Mouse (Mus musculus) macrophage (primary cell): ENCODE results near the gene Mfn1. TPM values are rescaled to one million over a fixed set of nuclear protein-coding genes. Genes with fewer than 3 reads are reported as not detected.

Source experiments
- H3K27ac ChIP-seq: fragments of 350-480 bp; formaldehyde crosslinking; 2 replicates; pipeline ENCODE4 v1.9.0; 2021
- H3K36me3 ChIP-seq: fragments of 350-480 bp; formaldehyde crosslinking; 2 replicates; pipeline ENCODE4 v1.9.0; 2021; ENCODE audit errors: inconsistent target
- H3K4me3 ChIP-seq: fragments of 350-480 bp; formaldehyde crosslinking; 2 replicates; pipeline ENCODE4 v1.9.0; 2021; ENCODE audit errors: inconsistent target
- H3K79me2 ChIP-seq: fragments of 350-480 bp; formaldehyde crosslinking; 2 replicates; pipeline ENCODE4 v1.9.0; 2021; ENCODE audit errors: inconsistent target
- WGBS: methylation state at CpG from one replicate; pipeline ENCODE4 v1.1.7; 2026; ENCODE audit warnings: inconsistent platforms; ENCODE audit not compliant: missing documents; 5-methylcytosine and 5-hydroxymethylcytosine counted together
- polyA plus RNA-seq: library from polyadenylated mRNA; stranded (reverse); fragments of 250-400 nt; gene quantifications from 3 replicates; pipeline ENCODE4 v1.2.4, GENCODE M21; 2018; ENCODE audit warnings: inconsistent platforms

Gene Mfn1
- polyA plus RNA-seq, 1 experiment from 2014 or later: 33.6 TPM

- H3K27ac ChIP-seq: no peak overlapping the region
- WGBS: 100% methylated on average over 1 of the region's 1 CpGs
Measured at GRCm38 (mm10) chr3:32553061-32553460, 23.8 kb downstream of the Mfn1 start.

GRCm38 (mm10) chr3:32563401-32563800, 34.1 kb downstream of the Mfn1 start:
- Histone ChIP-seq H3K4me3 (no peak overlapping the region), H3K79me2 (no peaks in the 10 kb centered on the region), H3K27ac (no peak overlapping the region), H3K36me3 (peaks cover 37% of the 10 kb centered on the region)
- WGBS: 97% methylated on average over 6 of the region's 6 CpGs

More at GRCm38 (mm10) chr3:32553061-32553460, 23.8 kb downstream of the Mfn1 start:
- Histone ChIP-seq H3K36me3 (peaks cover 11% of the 10 kb centered on the region), H3K79me2 (no peaks in the 10 kb centered on the region), H3K4me3 (no peak overlapping the region)

DNA sequence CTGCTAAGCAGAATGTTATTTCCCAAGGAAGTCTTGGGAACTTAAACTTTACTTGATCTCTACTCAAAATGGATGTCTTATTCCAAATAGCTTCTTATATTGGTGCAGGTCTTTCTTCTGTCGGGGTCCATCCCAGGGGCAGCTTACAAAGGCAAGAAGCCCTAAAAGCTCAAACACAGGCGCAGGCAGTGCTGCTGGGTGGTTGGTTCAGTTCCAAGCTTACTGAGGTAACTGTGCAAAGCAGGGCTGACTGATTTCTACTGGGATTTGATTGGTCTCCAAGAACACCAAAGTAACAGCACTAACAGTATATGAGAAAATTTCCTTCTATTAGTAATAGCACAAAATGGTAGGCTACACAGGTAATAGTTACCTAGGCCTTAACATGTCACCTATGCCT, 43.8 kb downstream of the Mfn1 start:
- H3K27ac ChIP-seq: no peak overlapping the region
- H3K36me3 ChIP-seq: peaks cover 46% of the 10 kb centered on the region; the same call in 1 of the 2 replicates
- no peak overlapping the region for H3K4me3 ChIP-seq
- no peaks in the 10 kb centered on the region for H3K79me2 ChIP-seq
- WGBS: 84% methylated on average over 2 of the region's 2 CpGs

GRCm38 (mm10) chr3:32573881-32574280, 44.6 kb downstream of the Mfn1 start:
- WGBS: 90% methylated on average over 8 of the region's 9 CpGs
- peaks cover 38% of the 10 kb centered on the region; the same call in 1 of the 2 replicates for H3K36me3 ChIP-seq
- H3K4me3 ChIP-seq: no peak overlapping the region
- no peaks in the 10 kb centered on the region for H3K79me2 ChIP-seq
- no peak overlapping the region for H3K27ac ChIP-seq

DNA sequence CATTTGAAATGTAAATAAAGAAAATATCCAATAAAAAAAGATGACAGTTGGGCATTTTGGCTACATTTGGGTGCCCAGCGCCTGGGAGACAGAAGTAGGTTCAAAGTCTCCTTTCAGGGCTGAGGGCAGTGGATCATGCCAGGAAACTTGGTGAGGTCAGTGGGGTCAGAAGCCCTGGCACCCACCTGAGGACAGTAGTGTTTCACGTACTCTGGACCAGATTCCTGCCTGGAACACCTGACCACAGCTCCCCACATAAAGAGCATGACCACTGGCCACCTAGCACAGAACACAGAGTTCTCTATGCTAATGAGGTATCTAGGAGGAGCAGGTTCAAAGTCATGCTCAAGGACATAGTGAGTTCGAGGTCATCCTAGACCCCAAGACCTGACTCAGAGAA, 45.9 kb downstream of the Mfn1 start:
- H3K36me3 ChIP-seq: peaks cover 29% of the 10 kb centered on the region; the same call in 1 of the 2 replicates

GRCm38 (mm10) chr3:32578772-32579171, 49.5 kb downstream of the Mfn1 start:
- Histone ChIP-seq H3K79me2 (no peaks in the 10 kb centered on the region), H3K36me3 (peaks cover 26% of the 10 kb centered on the region; the same call in 1 of the 2 replicates), H3K4me3 (no peak overlapping the region), H3K27ac (no peak overlapping the region)
- 94% methylated on average over 5 of the region's 5 CpGs for WGBS

More for the DNA sequence above, 45.9 kb downstream of the Mfn1 start:
- Histone ChIP-seq H3K4me3 (no peak overlapping the region), H3K27ac (no peak overlapping the region), H3K79me2 (no peaks in the 10 kb centered on the region)
- WGBS: 97% methylated on average over 3 of the region's 3 CpGs

GRCm38 (mm10) chr3:32580738-32581137, 51.5 kb downstream of the Mfn1 start:
- H3K4me3 ChIP-seq: no peak overlapping the region
- no peak overlapping the region for H3K27ac ChIP-seq
- peaks cover 14% of the 10 kb centered on the region; the same call in 1 of the 2 replicates for H3K36me3 ChIP-seq
- no peaks in the 10 kb centered on the region for H3K79me2 ChIP-seq
- 89% methylated on average over 3 of the region's 3 CpGs for WGBS

DNA sequence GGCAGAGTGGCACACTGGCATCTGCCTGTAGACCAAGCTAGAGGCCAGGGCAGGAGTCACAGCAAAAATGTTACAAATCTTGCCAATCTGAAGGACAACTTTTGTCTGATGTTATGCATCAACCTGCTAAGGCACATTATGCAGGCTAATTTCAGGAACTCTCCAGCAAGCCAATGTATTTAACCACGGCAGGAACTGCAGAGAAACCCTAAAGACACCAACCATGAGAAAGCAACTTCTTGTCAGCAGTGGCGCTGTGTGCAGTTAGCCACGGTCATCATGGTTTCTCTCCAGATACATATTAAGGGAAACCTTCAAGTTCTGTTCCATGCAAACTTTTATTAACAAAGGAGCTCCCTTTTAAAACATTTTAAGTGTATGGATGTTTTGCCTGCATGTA, 52.6 kb downstream of the Mfn1 start:
- Histone ChIP-seq H3K4me3 (no peak overlapping the region), H3K27ac (no peak overlapping the region), H3K36me3 (peaks cover 12% of the 10 kb centered on the region; the same call in 1 of the 2 replicates), H3K79me2 (no peaks in the 10 kb centered on the region)
- WGBS: 40% methylated on average over 3 of the region's 3 CpGs

GRCm38 (mm10) chr3:32583489-32583888, 54.2 kb downstream of the Mfn1 start:
- Histone ChIP-seq H3K79me2 (no peaks in the 10 kb centered on the region), H3K36me3 (no peaks in the 10 kb centered on the region), H3K27ac (no peak overlapping the region), H3K4me3 (no peak overlapping the region)
- 90% methylated on average over 4 of the region's 4 CpGs for WGBS

- 97% methylated on average over 3 of the region's 3 CpGs for WGBS
- no peak overlapping the region for H3K27ac ChIP-seq
- no peak overlapping the region for H3K4me3 ChIP-seq
- H3K79me2 ChIP-seq: no peaks in the 10 kb centered on the region
- no peaks in the 10 kb centered on the region for H3K36me3 ChIP-seq
Measured at GRCm38 (mm10) chr3:32586274-32586673, 57.0 kb downstream of the Mfn1 start.

DNA sequence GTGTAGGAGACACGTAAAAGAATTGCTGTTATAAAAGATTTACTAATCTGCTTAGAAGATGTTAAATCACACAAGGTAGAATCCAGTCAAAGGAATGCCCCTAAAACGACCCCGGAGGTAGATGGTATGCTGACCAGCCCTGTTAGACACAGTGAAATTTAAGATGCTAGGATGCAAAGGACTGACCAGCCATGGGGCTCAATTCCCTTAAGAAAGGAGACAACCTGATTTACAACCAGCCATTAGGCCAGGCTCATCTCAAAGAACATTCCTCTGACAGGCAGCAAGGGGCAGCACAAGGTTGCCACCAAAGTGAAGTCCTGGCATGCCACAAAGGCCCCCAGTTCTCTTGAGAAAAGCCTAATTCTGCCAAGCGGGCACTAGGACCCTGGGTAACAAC, 65.8 kb downstream of the Mfn1 start:
- H3K27ac ChIP-seq: no peak overlapping the region
- no peaks in the 10 kb centered on the region for H3K79me2 ChIP-seq
- H3K4me3 ChIP-seq: no peak overlapping the region
- H3K36me3 ChIP-seq: no peaks in the 10 kb centered on the region
- WGBS: 83% methylated on average over 4 of the region's 4 CpGs

- Histone ChIP-seq H3K27ac (no peak overlapping the region), H3K4me3 (no peak overlapping the region)
- WGBS: 79% methylated on average over 3 of the region's 3 CpGs
Measured at GRCm38 (mm10) chr3:32599328-32599727, 70.1 kb downstream of the Mfn1 start.

GRCm38 (mm10) chr3:32601055-32601454, 71.8 kb downstream of the Mfn1 start:
- no peaks in the 10 kb centered on the region for H3K79me2 ChIP-seq
- no peak overlapping the region for H3K27ac ChIP-seq
- WGBS: 58% methylated on average over 10 of the region's 10 CpGs
- H3K36me3 ChIP-seq: no peaks in the 10 kb centered on the region
- H3K4me3 ChIP-seq: no peak overlapping the region

More at GRCm38 (mm10) chr3:32599328-32599727, 70.1 kb downstream of the Mfn1 start:
- H3K79me2 ChIP-seq: no peaks in the 10 kb centered on the region
- no peaks in the 10 kb centered on the region for H3K36me3 ChIP-seq

DNA sequence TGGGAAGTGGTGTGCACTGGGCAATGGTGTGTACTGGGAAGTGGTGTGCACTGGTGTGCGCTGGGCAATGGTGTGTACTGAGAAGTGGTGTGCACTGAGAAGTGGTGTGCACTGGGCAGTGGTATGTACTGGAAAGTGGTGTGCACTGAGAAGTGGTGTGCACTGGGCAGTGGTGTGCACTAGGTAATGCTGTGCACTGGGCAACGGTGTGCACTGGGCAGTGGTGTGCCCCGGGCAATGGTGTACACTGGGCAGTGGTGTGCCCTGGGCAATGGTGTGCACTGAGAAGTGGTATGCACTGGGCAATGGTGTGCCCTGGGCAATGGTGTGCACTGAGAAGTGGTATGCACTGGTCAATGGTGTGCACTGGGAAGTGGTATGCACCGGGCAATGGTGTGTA, 80.0 kb downstream of the Mfn1 start:
- Histone ChIP-seq H3K27ac (no peak overlapping the region), H3K79me2 (no peaks in the 10 kb centered on the region), H3K36me3 (no peaks in the 10 kb centered on the region), H3K4me3 (no peak overlapping the region)
- 98% methylated on average over 4 of the region's 4 CpGs for WGBS

GRCm38 (mm10) chr3:32610560-32610959, 81.3 kb downstream of the Mfn1 start:
- H3K79me2 ChIP-seq: no peaks in the 10 kb centered on the region
- WGBS: 29% methylated on average over 7 of the region's 7 CpGs
- no peaks in the 10 kb centered on the region for H3K36me3 ChIP-seq
- no peak overlapping the region for H3K4me3 ChIP-seq
- no peak overlapping the region for H3K27ac ChIP-seq

GRCm38 (mm10) chr3:32611606-32612170, 82.4 kb downstream of the Mfn1 start:
- no peak overlapping the region for H3K4me3 ChIP-seq
- 91% methylated on average over 11 of the region's 11 CpGs for WGBS
- H3K36me3 ChIP-seq: no peaks in the 10 kb centered on the region
- H3K27ac ChIP-seq: no peak overlapping the region
- H3K79me2 ChIP-seq: no peaks in the 10 kb centered on the region
